Mouse (Mus musculus) spleen, adult 2 months (tissue): ENCODE measurements at regions not wholly inside any gene's neighbourhood (a gene's known extent, or its start where the extent isn't known, plus 50 kb on each side); places are given as distances from the start of the nearest gene placed in this dataset.

Experiments used
- CTCF ChIP-seq: fragments of 200-500 bp; IDR thresholded peaks from 2 replicates; pipeline ENCODE4 v1.5.1; 2011; ENCODE audit warnings: mild to moderate bottlenecking, inconsistent platforms; ENCODE audit not compliant: insufficient read depth, insufficient read length, insufficient replicate concordance; ENCODE audit errors: extremely low read depth
- POLR2A ChIP-seq: fragments of 200-500 bp; IDR thresholded peaks from 2 replicates; pipeline ENCODE4 v1.6.1; 2011; ENCODE audit warnings: low read depth, low read length, inconsistent platforms

GRCm38 (mm10) chr3:142935949-142936348, 54.1 kb upstream of the Pkn2 start:
- TF ChIP-seq POLR2A (no peak), CTCF (no peak)
